Mouse (Mus musculus) left cerebral cortex, postnatal 25 days (tissue): ENCODE data around the gene Zfp74. TPM values are rescaled to one million over a fixed set of nuclear protein-coding genes. Genes with fewer than 3 reads are reported as not detected.
"Not testable (repeated sequence)": the region's sequence is repeated elsewhere in the genome, so short reads cannot be mapped to it uniquely, and the experiment has no call there.

Experiments
- DNase-seq, 2 experiments: peaks; one replicate each; pipeline ENCODE4 v3.0.0; 2022; ENCODE audit warnings: low spot score in 2 of 2, mixed read lengths in 1 of 2
- intact Hi-C: fragments of 180-260 bp; cut with DNase I; formaldehyde crosslinking; loops from one replicate; pipeline ENCODE4 v1.15.1; 2025
- total RNA-seq, 2 experiments: library from RNA; stranded (reverse); gene quantifications; 2 replicates each; pipeline ENCODE4 v1.2.3; 2021

Zfp74 gene
- total RNA-seq: 10 to 100 TPM; 16.7 to 17.9 TPM

- intact Hi-C loops: loop anchor here (1.0 kb wide), 1 partner anchor 47 kb away; the partner anchor contains the start of gene Zfp27
These were observed at the start of gene Zfp74 for GRCm38 (mm10) chr7:29953513-29954401. TSS of gene Zfp74 (minus strand) at chr7:29954089.

GRCm38 (mm10) chr7:30000601-30001000 is 46.7 kb upstream of the Zfp74 start:
- no peak for DNase-seq
- intact Hi-C loops: no loop called here

More at GRCm38 (mm10) chr7:29953513-29954401, at the start of gene Zfp74:
- DNase-seq: peak; percentile 82 to 86

- intact Hi-C loops: no loop called here
- DNase-seq: no peak
These were observed 41.2 kb upstream of the Zfp74 start for GRCm38 (mm10) chr7:29995134-29995533.

GRCm38 (mm10) chr7:29993340-29993739 is 39.5 kb upstream of the Zfp74 start:
- DNase-seq: no peak
- intact Hi-C loops: no loop called here

- no peak for DNase-seq
- intact Hi-C loops: no loop called here
These were observed 38.8 kb upstream of the Zfp74 start for GRCm38 (mm10) chr7:29992698-29993097.

GRCm38 (mm10) chr7:29989031-29989430 is 35.1 kb upstream of the Zfp74 start:
- intact Hi-C loops: no loop called here
- no peak for DNase-seq

- peak in 1 of 2 experiments; percentile 20 for DNase-seq
- intact Hi-C loops: no loop called here
These were observed 33.7 kb upstream of the Zfp74 start for GRCm38 (mm10) chr7:29987551-29987950.

- intact Hi-C loops: no loop called here
These were observed 32.2 kb upstream of the Zfp74 start for GRCm38 (mm10) chr7:29986101-29986500.

GRCm38 (mm10) chr7:29983690-29984380 is 29.9 kb upstream of the Zfp74 start, which contains the start of gene Zfp568:
TSS of gene Zfp568 (plus strand) at chr7:29983955.
- intact Hi-C loops: no loop called here
- DNase-seq: peak; percentile 90 to 93

More at GRCm38 (mm10) chr7:29986101-29986500, 32.2 kb upstream of the Zfp74 start:
- DNase-seq: no peak

GRCm38 (mm10) chr7:29983340-29983689 is 29.4 kb upstream of the Zfp74 start:
- intact Hi-C loops: no loop called here
- DNase-seq: no peak

- DNase-seq: peak in 1 of 2 experiments; percentile 10
- intact Hi-C loops: no loop called here
These were observed 29.0 kb upstream of the Zfp74 start for GRCm38 (mm10) chr7:29982931-29983330.

- intact Hi-C loops: no loop called here
These were observed 28.5 kb upstream of the Zfp74 start for GRCm38 (mm10) chr7:29982341-29982740.

GRCm38 (mm10) chr7:29981860-29982259 is 28.0 kb upstream of the Zfp74 start:
- intact Hi-C loops: no loop called here
- no peak for DNase-seq

More at GRCm38 (mm10) chr7:29982341-29982740, 28.5 kb upstream of the Zfp74 start:
- DNase-seq: no peak

- intact Hi-C loops: no loop called here
- DNase-seq: no peak
These were observed 27.6 kb upstream of the Zfp74 start for GRCm38 (mm10) chr7:29981455-29981854.

GRCm38 (mm10) chr7:29980761-29981160 is 26.9 kb upstream of the Zfp74 start:
- no peak for DNase-seq
- intact Hi-C loops: no loop called here

GRCm38 (mm10) chr7:29970686-29971085 is 16.8 kb upstream of the Zfp74 start:
- no peak for DNase-seq
- intact Hi-C loops: no loop called here

- intact Hi-C loops, DNase-seq: not testable (repeated sequence)
These were observed 11.4 kb upstream of the Zfp74 start for GRCm38 (mm10) chr7:29965115-29965810.

GRCm38 (mm10) chr7:29959004-29959403 is 5.1 kb upstream of the Zfp74 start:
- intact Hi-C loops: no loop called here
- no peak for DNase-seq

- intact Hi-C loops: no loop called here
- DNase-seq: no peak
These were observed 4.3 kb upstream of the Zfp74 start for GRCm38 (mm10) chr7:29958125-29958724.

GRCm38 (mm10) chr7:29956257-29956656 is 2.4 kb upstream of the Zfp74 start:
- peak; percentile 5 to 55 for DNase-seq
- intact Hi-C loops: no loop called here
